8 mouse cellular contexts compared by ENCODE assay signal in genomic region chr7:79130843-79131444, GRCm38 (mm10). TPM values are rescaled to one million over a fixed set of nuclear protein-coding genes. Genes with fewer than 3 reads are reported as not detected.
DNase-seq lines count a peak whose midpoint lies in the region; ATAC-seq and TF ChIP-seq lines count a peak whose summit lies in the region.

TSS of gene Hapln3 (minus strand) at chr7:79131018.

- H3K27me3 ChIP-seq in heart, adult 2 months (ENCODE audit: control insufficient read depth, insufficient read depth, low read length) = no peaks in the 10 kb centered on the region
- no peaks in the 10 kb centered on the region for H3K27me3 ChIP-seq in embryonic facial prominence, embryonic 11.5 days (ENCODE audit: control insufficient read depth, insufficient read depth, low read length)
- peaks cover 29% of the 10 kb centered on the region for H3K27me3 ChIP-seq in hindbrain, embryonic 13.5 days
- H3K27me3 ChIP-seq in liver, embryonic 15.5 days = peaks cover 28% of the 10 kb centered on the region
- no peaks in the 10 kb centered on the region for H3K27me3 ChIP-seq in stomach, postnatal 0 days (ENCODE audit: control insufficient read depth, insufficient read depth, low read length)

- TF ChIP-seq POLR2A in heart, adult 2 months (IDR thresholded peaks at IDR 0.05; ENCODE audit: insufficient read depth, low read depth, low read length) = no peak

- TF ChIP-seq EP300 in heart, adult 2 months (IDR thresholded peaks at IDR 0.05; ENCODE audit: insufficient read depth, low read depth, low read length) = no peak
- TF ChIP-seq EP300 in stomach, postnatal 0 days (optimal IDR thresholded peaks at IDR 0.05) = no peak

- no peaks in the 10 kb centered on the region for H3K36me3 ChIP-seq in heart, adult 2 months (ENCODE audit: control insufficient read depth, insufficient read depth, low read length)
- H3K36me3 ChIP-seq in embryonic facial prominence, embryonic 11.5 days (replicated peaks; ENCODE audit: control insufficient read depth, insufficient read depth, low read depth, low read length) = 0 out of 2 replicates have a peak, but pooled peaks cover 1% of the 10 kb centered on the region
- H3K36me3 ChIP-seq in hindbrain, embryonic 13.5 days = peaks cover 14% of the 10 kb centered on the region; the same call in 1 of the 2 replicates
- no peaks in the 10 kb centered on the region for H3K36me3 ChIP-seq in liver, embryonic 15.5 days (replicated peaks)
- peaks cover 5% of the 10 kb centered on the region; the same call in 1 of the 2 replicates for H3K36me3 ChIP-seq in stomach, postnatal 0 days (ENCODE audit: control insufficient read depth, insufficient read depth, low read length)

- peak within 1 kb of the TSS; percentile 23; the same call in 1 of the 2 replicates for H3K27ac ChIP-seq in heart, adult 2 months
- no peak within 1 kb of the TSS for H3K27ac ChIP-seq in embryonic facial prominence, embryonic 11.5 days (replicated peaks; ENCODE audit: low read depth, low read length)
- H3K27ac ChIP-seq in hindbrain, embryonic 13.5 days = no peak within 1 kb of the TSS
- no peak within 1 kb of the TSS for H3K27ac ChIP-seq in liver, embryonic 15.5 days (replicated peaks)
- H3K27ac ChIP-seq in stomach, postnatal 0 days (replicated peaks) = no peak within 1 kb of the TSS

- H3K9me3 ChIP-seq in embryonic facial prominence, embryonic 11.5 days (replicated peaks; ENCODE audit: control insufficient read depth, low read length) = no peaks in the 10 kb centered on the region
- H3K9me3 ChIP-seq in hindbrain, embryonic 13.5 days = no peaks in the 10 kb centered on the region
- H3K9me3 ChIP-seq in liver, embryonic 15.5 days (replicated peaks) = no peaks in the 10 kb centered on the region
- no peaks in the 10 kb centered on the region for H3K9me3 ChIP-seq in stomach, postnatal 0 days (ENCODE audit: control insufficient read depth, low read length)

- H3K9ac ChIP-seq in heart, adult 2 months (ENCODE audit: low read depth, low read length) = 0 out of 2 replicates have a peak within 1 kb of the TSS, but pooled peaks have one; percentile 4
- no peak within 1 kb of the TSS for H3K9ac ChIP-seq in embryonic facial prominence, embryonic 11.5 days (replicated peaks; ENCODE audit: low read length)
- H3K9ac ChIP-seq in hindbrain, embryonic 13.5 days = peak within 1 kb of the TSS; percentile 24; the same call in 1 of the 2 replicates
- H3K9ac ChIP-seq in liver, embryonic 15.5 days = no peak within 1 kb of the TSS
- H3K9ac ChIP-seq in stomach, postnatal 0 days (ENCODE audit: low read length) = peak within 1 kb of the TSS; percentile 38

- peak; percentile 35; the same call in 1 of the 2 replicates for ATAC-seq in embryonic facial prominence, embryonic 11.5 days (replicated peaks; ENCODE audit: insufficient number of reproducible peaks, low FRiP score, low TSS enrichment, low read depth)
- ATAC-seq in hindbrain, embryonic 13.5 days (ENCODE audit: low FRiP score) = no peak; the same call in 1 of the 2 replicates
- no peak for ATAC-seq in liver, embryonic 15.5 days (ENCODE audit: insufficient read depth)
- no peak for ATAC-seq in stomach, postnatal 0 days (ENCODE audit: low FRiP score, low TSS enrichment)
- ATAC-seq in cerebellum, adult (ENCODE audit: insufficient number of reproducible peaks, low FRiP score, low TSS enrichment) = no peak

- H3K4me1 ChIP-seq in heart, adult 2 months (ENCODE audit: control insufficient read depth, insufficient read depth, low read length) = peaks cover 6% of the 10 kb centered on the region; the same call in 1 of the 2 replicates
- H3K4me1 ChIP-seq in embryonic facial prominence, embryonic 11.5 days (ENCODE audit: control insufficient read depth, insufficient read depth, low read length) = no peaks in the 10 kb centered on the region
- H3K4me1 ChIP-seq in hindbrain, embryonic 13.5 days (replicated peaks) = peaks cover 21% of the 10 kb centered on the region
- H3K4me1 ChIP-seq in liver, embryonic 15.5 days (replicated peaks) = 0 out of 2 replicates have a peak, but pooled peaks cover 4% of the 10 kb centered on the region
- no peaks in the 10 kb centered on the region for H3K4me1 ChIP-seq in stomach, postnatal 0 days (replicated peaks; ENCODE audit: control insufficient read depth, insufficient read depth)

- intact Hi-C loops in heart, adult 2 months (cut with DNase I) = loop anchor here (5.0 kb wide), 1 partner anchor 209 kb away; no protein-coding TSS in a partner anchor
- intact Hi-C loops in heart, postnatal 25 days (cut with DNase I) = no loop called here
- intact Hi-C loops in left cerebral cortex, postnatal 36 days (cut with DNase I) = no loop called here

- no peaks in the 10 kb centered on the region for H3K79me2 ChIP-seq in heart, adult 2 months (replicated peaks; ENCODE audit: control insufficient read depth, insufficient read depth, low read length)

- peak; percentile 31 to 47 for DNase-seq in heart, adult 2 months
- DNase-seq in heart, postnatal 25 days (ENCODE audit: low spot score) = no peak
- peak; percentile 42 for DNase-seq in embryonic facial prominence, embryonic 11.5 days (ENCODE audit: low spot score)
- DNase-seq in stomach, postnatal 0 days (ENCODE audit: low spot score) = peak; percentile 22
- no peak for DNase-seq in left cerebral cortex, postnatal 36 days (ENCODE audit: low spot score in 2 of 2)

- no peak for TF ChIP-seq CTCF in heart, adult 2 months (IDR thresholded peaks at IDR 0.05)
- TF ChIP-seq CTCF in stomach, postnatal 0 days (IDR thresholded peaks at IDR 0.05; ENCODE audit: low read depth) = peak; percentile 12; the same call in 1 of the 2 replicates

- WGBS in heart, adult 2 months = 6% methylated on average over 19 of the region's 19 CpGs
- WGBS in embryonic facial prominence, embryonic 11.5 days = 4% methylated on average over 19 of the region's 19 CpGs
- WGBS in hindbrain, embryonic 13.5 days = 2% methylated on average over 19 of the region's 19 CpGs
- 6% methylated on average over 19 of the region's 19 CpGs for WGBS in liver, embryonic 15.5 days (ENCODE audit: insufficient replicate concordance)
- 6% methylated on average over 19 of the region's 19 CpGs for WGBS in stomach, postnatal 0 days

- H3K4me3 ChIP-seq in heart, adult 2 months = peak within 1 kb of the TSS; percentile 16; the same call in 1 of the 2 replicates
- H3K4me3 ChIP-seq in embryonic facial prominence, embryonic 11.5 days (ENCODE audit: low read depth, low read length) = 0 out of 2 replicates have a peak within 1 kb of the TSS, but pooled peaks have one; percentile 14
- peak within 1 kb of the TSS; percentile 28 for H3K4me3 ChIP-seq in hindbrain, embryonic 13.5 days
- no peak within 1 kb of the TSS for H3K4me3 ChIP-seq in liver, embryonic 15.5 days (replicated peaks)
- H3K4me3 ChIP-seq in stomach, postnatal 0 days (ENCODE audit: low read depth, low read length) = peak within 1 kb of the TSS; percentile 18

- peak within 1 kb of the TSS; percentile 35 for H3K4me2 ChIP-seq in embryonic facial prominence, embryonic 11.5 days (ENCODE audit: low read depth, low read length)
- H3K4me2 ChIP-seq in hindbrain, embryonic 13.5 days = peak within 1 kb of the TSS; percentile 51
- H3K4me2 ChIP-seq in liver, embryonic 15.5 days = peak within 1 kb of the TSS; percentile 36
- peak within 1 kb of the TSS; percentile 52 for H3K4me2 ChIP-seq in stomach, postnatal 0 days (replicated peaks; ENCODE audit: low read depth)

RNA-seq across cellular contexts. Expression of gene Hapln3, which starts in this region (rescaled TPM):
- total RNA-seq in heart, adult 2 months (2021) = under 1 TPM; 0.14 to 0.18 TPM
- 0.57 and 1.3 TPM in 2 replicates for polyA plus RNA-seq in heart, adult 2 months (2012; rRNA removed)
- under 1 TPM; 0.20 to 0.31 TPM for total RNA-seq in heart, postnatal 25 days (2021)
- polyA plus RNA-seq in embryonic facial prominence, embryonic 11.5 days (2014; fragmentation: Nextera tagmentation; extraction: Ambion mirVana) = 0.86 and 1.6 TPM in 2 replicates
- 1.6 and 2.2 TPM in 2 replicates for polyA plus RNA-seq in hindbrain, embryonic 13.5 days (2015; fragmentation: Nextera tagmentation; extraction: Ambion mirVana)
- 0.16 and 0.40 TPM in 2 replicates for polyA plus RNA-seq in liver, embryonic 15.5 days (2015; fragmentation: Nextera tagmentation; extraction: Ambion mirVana)
- 0.62 and 0.67 TPM in 2 replicates for polyA plus RNA-seq in stomach, postnatal 0 days (2015; fragmentation: Nextera tagmentation; extraction: Ambion mirVana)
- 1 to 10 TPM; 1.2 to 3.2 TPM for total RNA-seq in left cerebral cortex, postnatal 36 days (2021)

Comparison
In these comparisons a context has a peak if more than half of its experiments do, and no peak if none do; other contexts are left out.
1. DNase-seq: peak in heart, adult 2 months (2 of 2) and embryonic facial prominence, embryonic 11.5 days (single experiment); none in heart, postnatal 25 days (single experiment) and left cerebral cortex, postnatal 36 days (0 of 2).
2. Peak in DNase-seq, H3K4me3 ChIP-seq, H3K9ac ChIP-seq and H3K4me2 ChIP-seq in stomach, postnatal 0 days; RNA of the gene not detected or under 1 TPM.
3. H3K9ac ChIP-seq: peak in heart, adult 2 months (single experiment) and hindbrain, embryonic 13.5 days (single experiment); none in embryonic facial prominence, embryonic 11.5 days (single experiment) and liver, embryonic 15.5 days (single experiment).
4. Peak in every context shown above with its lines, with median percentiles within 50 percentile points of each other: H3K4me2 ChIP-seq.